Mouse (Mus musculus) ES-Bruce4 (cell line): Measurements from ENCODE around the gene Txndc11.

Experiments
- CTCF ChIP-seq: IDR thresholded peaks from one replicate; pipeline ENCODE4 v1.8.1; 2011; ENCODE audit warnings: low read depth, low read length
- EP300 ChIP-seq: IDR thresholded peaks from 2 replicates; pipeline ENCODE4 v1.6.1; 2011; ENCODE audit warnings: low read depth, low read length; ENCODE audit not compliant: insufficient read depth
- POLR2A ChIP-seq: IDR thresholded peaks from one replicate; pipeline ENCODE4 v1.8.1; 2011; ENCODE audit warnings: low read length; ENCODE audit not compliant: insufficient read depth

DNA sequence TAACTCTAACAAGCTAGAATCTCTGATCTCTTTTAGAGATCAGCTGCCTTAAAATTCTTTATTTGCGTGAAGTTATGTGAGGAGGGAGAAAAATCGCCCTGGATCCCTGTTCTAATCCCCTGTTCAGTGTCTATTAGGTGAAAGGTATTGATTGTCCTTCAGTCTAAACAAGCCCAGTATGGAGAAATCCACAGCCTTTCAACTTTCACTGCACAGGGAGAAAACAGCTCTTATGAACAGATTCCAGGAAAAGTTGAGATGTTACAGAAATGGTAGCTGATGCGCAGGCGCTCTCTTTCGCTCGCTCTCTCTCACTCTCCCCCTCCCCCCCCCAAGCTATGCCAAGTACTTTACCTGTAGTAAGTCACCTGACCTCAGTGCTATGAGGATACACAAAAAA is 37.2 kb upstream of the Txndc11 start:
- TF ChIP-seq CTCF, result no peak
- TF ChIP-seq POLR2A, result no peak
- no peak for TF ChIP-seq EP300
